Mouse (Mus musculus): Measurements from ENCODE around the gene Slc12a4. TPM values are rescaled to one million over a fixed set of nuclear protein-coding genes. Genes with fewer than 3 reads are reported as not detected.
A peak's percentile ranks its signal among the peaks of the same experiment; 100 is the strongest.
"Not testable (repeated sequence)": the region's sequence is repeated elsewhere in the genome, so short reads cannot be mapped to it uniquely, and the experiment has no call there.

The Slc12a4 gene
- total RNA-seq (2021) (10 to 100 TPM; 40.2 to 60.5 TPM), polyA plus RNA-seq (2012; rRNA removed) (62.4 and 63.2 TPM in 2 replicates)
- long read RNA-seq, transcript Slc12a4-202 (24 exons, 3,755 nt), result major isoform, 72 of 103 reads
- long read RNA-seq, partial matches to known transcripts, result 13 of 103 reads
- long read RNA-seq, other reads (novel, unspliced or antisense), result 17 of 103 reads

DNA sequence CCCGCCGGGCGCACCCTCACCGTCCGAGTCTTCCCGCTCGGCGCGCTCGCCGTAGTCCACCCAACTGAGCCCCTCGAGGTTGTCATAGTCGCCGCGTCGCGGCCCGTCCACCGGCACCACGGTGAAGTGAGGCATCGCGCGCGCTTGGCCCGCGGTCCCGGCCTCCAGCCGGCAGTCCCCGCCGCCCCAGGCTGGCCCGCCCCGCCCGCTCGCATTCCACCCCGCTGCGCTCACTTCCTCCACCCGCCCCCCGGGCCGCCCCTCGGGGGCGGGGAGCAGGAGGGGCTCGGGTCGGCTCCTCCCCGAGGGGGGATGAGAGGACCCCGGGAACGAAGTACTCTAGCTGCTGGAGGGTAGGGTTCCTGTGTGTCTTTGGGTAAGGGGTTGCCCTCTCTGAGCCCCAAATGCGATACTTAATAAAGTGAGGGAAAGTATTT lies at the start of gene Slc12a4:
Slc12a4 (minus strand) TSS at position 193 of the 437 bp plus-strand sequence.
- DNase-seq, result peak; percentile 92

DNA sequence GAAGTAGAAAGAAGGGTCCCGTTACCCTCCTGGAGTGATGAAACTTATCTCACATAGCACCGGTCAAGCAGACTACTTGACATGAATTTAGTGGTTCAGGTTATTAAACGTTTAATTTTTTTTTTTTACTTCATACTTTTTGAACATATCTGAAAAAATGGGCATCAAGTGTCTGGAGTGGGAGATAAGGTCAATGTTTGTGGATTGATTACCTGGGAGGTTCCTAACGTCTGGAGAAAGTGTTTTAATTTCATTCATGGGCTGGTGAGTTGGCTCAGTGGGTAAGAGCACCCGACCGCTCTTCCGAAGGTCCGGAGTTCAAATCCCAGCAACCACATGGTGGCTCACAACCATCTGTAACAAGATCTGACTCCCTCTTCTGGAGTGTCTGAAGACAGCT lies 46.3 kb upstream of the Slc12a4 start:
- not testable (repeated sequence) for DNase-seq

- DNase-seq, result no peak
Observed at GRCm38 (mm10) chr8:106011643-106011986, 45.7 kb upstream of the Slc12a4 start, which contains the start of gene Ddx28. TSS of gene Ddx28 (minus strand) at chr8:106011882.

DNA sequence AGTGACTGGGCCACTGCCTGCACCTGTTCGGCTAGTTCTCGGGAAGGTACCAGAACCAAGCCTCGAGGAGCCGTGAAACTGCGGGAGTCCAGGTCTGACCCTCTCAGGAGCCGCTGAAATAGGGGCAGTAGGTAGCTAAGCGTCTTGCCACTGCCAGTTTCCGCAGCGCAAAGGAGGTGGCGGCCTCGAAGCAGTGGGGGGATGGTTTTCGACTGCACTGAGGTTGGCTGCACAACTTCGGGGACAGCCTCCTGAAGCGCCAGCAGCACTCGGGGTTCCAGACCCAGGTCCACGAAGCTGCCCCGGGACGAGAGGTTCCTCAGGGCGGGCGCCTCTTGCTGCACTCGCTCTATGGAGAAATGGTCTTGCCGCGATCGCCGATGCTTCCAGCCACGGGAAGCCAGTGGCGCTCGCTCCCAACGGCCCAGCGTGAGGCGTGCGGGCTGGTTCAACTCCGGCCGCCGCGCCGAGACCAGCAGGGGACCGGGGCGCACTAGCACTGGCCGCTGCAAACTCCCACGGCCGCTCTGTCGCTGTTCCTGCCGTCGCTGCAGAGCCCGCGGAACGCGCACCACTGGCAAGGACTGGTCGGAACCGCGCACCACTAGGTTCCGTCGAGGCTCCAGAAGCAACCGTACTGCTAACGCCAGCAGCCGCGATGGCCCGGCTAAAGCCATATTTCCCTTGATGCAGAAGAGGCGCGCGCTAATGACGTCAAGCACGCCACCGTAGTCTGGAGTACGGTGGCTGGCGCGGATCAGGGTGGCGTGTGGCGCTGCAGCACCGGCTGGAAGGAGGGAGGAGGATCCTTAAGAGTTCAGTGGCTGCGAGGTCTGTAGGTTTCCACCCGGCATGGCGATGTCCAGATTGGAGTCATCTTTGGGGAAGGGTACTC lies 45.1 kb upstream of the Slc12a4 start:
- peak; percentile 95 for DNase-seq

GRCm38 (mm10) chr8:106007891-106008290 lies 42.0 kb upstream of the Slc12a4 start:
- DNase-seq, result not testable (repeated sequence)

DNA sequence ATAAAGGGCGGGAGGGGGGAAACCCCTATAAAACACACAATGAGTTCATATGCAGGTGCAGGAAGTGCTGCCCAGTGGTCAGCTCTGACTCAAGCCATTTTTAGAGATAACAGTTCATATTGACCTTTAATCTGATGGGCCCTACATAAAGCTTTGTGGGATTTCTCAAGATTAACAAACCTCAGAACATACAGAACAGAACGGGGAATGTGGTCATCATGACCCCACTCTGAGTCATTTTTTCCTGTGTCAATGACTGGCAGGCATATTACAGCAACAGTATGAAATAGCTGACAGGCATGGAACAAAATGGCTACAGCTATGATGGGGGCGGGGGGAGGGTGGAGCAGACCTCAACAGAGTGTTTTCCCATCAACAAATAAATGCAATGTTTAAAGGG lies 41.2 kb upstream of the Slc12a4 start:
- DNase-seq, result peak; percentile 34

DNA sequence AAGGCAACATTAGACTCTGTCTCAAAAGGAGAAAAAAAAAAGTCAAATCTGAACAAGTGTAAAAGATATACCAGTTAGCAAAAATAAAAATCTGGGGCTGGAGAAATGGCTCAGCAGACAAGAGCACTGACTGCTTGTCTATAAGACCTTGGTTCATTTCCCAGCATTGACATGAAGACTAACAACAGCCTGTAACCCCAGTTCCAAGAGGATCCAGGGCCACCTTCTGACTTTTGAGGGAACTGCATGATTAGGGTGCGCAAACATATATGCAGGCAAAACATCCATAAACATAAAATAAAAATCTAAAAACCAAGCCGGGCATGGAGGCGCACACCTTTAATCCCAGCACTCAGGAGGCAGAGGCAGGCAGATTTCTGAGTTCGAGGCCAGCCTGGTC lies 40.5 kb upstream of the Slc12a4 start:
- DNase-seq, result no peak

DNA sequence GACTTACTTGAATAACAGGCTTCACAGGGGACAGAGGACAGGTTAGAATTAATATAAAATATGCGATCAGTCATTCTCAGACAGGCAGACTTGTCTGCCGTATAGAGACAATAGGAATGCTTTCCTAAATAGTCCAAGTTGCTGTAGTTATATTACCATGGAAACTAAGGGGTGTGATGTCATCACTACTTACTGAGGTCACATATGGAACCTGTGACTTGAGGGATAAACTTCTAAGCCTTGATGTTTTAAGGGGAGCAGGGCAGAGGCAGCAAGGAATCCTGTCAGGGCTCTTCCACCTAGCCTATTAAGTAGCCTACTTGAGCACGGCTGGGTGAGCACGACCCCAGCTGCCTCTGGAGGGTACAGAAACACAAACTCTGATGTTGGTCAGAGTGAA lies 40.0 kb upstream of the Slc12a4 start, which contains the start of gene Dpep2nb:
Dpep2nb (minus strand) TSS at position 101 of the 400 bp plus-strand sequence.
- no peak for DNase-seq

GRCm38 (mm10) chr8:106004538-106005207 lies 38.8 kb upstream of the Slc12a4 start:
- DNase-seq, result no peak

DNA sequence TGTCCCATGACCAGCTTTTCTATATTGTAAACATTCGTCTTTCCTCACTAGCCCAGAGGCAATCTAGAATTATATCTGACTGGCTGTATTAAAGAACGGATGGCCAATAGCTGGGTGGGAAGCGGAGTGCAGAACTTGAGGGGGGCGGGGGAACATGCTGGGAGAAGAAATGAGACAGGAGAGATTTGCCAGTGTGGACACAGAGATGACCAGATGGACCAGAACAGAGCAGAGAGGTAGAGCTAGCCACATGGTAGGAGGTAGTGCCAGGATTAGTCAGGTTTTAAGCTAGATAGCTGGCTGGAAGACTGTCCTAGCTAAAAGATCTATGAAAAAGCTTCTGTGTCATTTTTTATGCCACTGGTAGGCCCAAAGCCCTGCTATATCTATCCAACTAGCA lies 36.0 kb upstream of the Slc12a4 start:
- no peak for DNase-seq

GRCm38 (mm10) chr8:105998971-105999370 lies 33.1 kb upstream of the Slc12a4 start:
- DNase-seq, result no peak

GRCm38 (mm10) chr8:105996359-105996758 lies 30.5 kb upstream of the Slc12a4 start:
- DNase-seq, result no peak

- DNase-seq, result no peak
Observed at GRCm38 (mm10) chr8:105993226-105993625, 27.3 kb upstream of the Slc12a4 start.

DNA sequence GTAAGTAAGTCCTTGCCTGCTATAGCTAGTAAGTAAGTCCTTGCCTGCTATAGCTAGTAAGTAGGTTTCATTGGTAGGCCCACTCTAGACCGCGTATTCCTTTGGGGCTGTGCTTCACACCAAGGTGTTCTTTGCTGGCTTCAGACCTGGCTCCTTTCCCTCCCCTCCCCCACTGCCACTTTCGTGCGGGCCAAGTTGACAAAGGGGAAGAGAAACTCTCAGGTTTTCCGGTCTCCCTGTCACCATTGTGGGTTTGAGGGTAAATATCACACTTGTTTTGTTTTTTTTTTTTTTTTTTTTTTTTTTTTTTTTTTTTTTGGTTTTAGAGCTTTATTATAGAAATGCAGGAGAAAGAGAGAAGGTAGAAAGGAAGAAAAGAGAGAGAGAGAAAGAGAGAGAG lies 26.6 kb upstream of the Slc12a4 start:
- DNase-seq, result no peak

GRCm38 (mm10) chr8:105991546-105991945 lies 25.6 kb upstream of the Slc12a4 start:
- DNase-seq, result no peak

GRCm38 (mm10) chr8:105990856-105991387 lies 25.0 kb upstream of the Slc12a4 start, which contains the start of gene Dus2:
TSS of gene Dus2 (plus strand) at chr8:105991337.
- DNase-seq, result peak; percentile 80

- DNase-seq, result no peak
Observed at GRCm38 (mm10) chr8:105988546-105988945, 22.6 kb upstream of the Slc12a4 start.

- not testable (repeated sequence) for DNase-seq
Observed at GRCm38 (mm10) chr8:105983406-105983805, 17.5 kb upstream of the Slc12a4 start.

GRCm38 (mm10) chr8:105981146-105981545 lies 15.2 kb upstream of the Slc12a4 start:
- DNase-seq, result no peak

DNA sequence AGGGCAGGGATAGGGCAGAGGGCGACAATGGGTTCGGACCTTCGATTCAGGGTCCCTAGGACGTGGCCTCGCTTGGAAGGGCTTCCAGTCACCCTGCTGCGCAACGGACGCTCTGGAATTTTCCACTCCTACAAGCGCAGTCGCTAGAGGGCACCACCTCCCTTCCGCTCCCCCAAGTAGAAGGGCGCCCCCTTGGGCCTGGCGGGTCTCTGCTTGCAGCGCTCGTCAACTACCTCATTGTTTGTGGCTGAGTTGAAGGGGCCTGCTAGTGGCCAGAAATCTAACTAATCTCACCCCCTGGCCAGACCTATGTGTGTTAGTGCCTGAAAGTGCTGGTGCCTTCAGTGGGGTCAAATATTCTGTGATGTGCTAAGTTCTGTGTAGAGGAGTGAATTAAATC lies 13.4 kb upstream of the Slc12a4 start, which contains the start of gene Dpep3:
Dpep3 (minus strand) TSS at position 105 of the 400 bp plus-strand sequence.
- DNase-seq, result no peak

DNA sequence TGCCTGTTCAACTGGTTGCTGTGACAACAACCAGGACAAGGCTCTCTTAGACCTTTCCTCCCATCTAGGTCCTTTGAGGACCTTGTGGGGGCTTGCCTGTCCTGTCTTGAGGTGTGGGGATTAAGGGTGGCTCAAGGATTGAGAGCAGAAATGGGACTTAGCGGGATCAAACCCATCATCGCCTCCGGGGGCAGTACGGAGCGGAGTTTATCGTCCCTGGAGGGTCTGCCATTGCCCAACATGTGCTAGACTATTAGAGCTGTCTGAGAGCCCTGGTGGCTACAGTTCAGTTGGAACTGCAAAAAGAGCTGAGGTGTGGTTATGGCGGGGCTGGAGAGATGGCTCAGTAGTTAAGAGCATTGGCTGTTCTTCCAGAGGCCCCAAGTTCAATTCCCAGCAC lies 9.5 kb upstream of the Slc12a4 start:
- no peak for DNase-seq

DNA sequence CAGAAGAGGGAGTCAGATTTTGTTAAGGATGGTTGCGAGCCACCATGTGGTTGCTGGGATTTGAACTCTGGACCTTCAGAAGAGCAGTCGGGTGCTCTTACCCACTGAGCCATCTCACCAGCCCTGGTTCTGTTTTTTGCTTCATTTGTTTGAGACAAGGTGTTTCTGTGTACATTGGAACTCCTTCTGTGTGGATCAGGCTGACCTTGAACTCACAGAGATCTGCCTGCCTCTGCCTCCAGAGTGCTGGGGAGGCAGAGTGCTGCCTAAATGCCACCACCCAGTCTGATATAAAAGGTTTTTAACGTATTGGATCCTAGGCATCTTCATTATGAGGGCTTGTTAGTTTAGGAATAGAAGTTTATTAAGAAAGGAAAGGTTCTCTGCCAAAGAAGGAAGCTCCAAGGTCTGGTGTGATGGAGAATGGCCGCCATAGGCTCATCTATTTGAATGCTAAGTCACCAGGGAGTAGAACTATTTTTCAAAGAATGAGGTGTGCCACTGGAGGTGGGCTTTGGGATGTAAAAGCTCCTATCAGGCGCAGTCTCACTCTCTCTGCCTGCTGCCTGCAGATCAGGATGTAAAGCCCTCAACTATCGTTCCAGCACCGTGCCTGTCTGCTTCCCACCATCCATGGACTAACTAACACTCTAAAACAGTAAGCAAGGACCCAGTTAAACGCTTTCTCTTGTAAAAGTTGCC lies 5.3 kb upstream of the Slc12a4 start:
- DNase-seq, result no peak

Data from adrenal gland, adult 2 months (tissue).